Mouse (Mus musculus) NIH3T3 (cell line): ENCODE measurements around the gene Aif1.

Experiments used
- DNase-seq: peaks from one replicate; pipeline ENCODE4 v3.0.0-alpha.2; 2012; ENCODE audit warnings: low read depth

The Aif1 gene

DNA sequence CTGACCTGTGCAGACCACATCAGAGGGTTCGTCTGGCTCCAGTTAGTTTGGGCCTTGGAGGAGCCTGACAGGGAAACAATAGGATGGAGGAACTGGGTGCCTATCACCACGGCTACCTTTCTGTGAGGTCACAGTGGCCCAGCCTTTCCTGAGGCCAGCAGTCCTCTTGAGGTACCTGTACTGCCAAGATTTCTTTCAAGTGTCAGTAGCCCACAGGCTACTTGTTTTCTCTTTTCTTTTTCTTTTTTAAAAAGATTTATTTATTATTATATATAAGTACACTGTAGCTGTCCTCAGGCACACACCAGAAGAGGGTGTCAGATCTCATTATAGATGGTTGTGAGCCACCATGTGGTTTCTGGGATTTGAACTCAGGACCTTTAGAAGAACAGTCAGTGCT is at the start of gene Aif1:
Gene Aif1, minus strand, starts transcription at position 101 of the 400 bp plus-strand sequence.
- DNase-seq, result no peak

GRCm38 (mm10) chr17:35225456-35225855 is 49.6 kb upstream of the Aif1 start:
- DNase-seq, result peak; percentile 69

DNA sequence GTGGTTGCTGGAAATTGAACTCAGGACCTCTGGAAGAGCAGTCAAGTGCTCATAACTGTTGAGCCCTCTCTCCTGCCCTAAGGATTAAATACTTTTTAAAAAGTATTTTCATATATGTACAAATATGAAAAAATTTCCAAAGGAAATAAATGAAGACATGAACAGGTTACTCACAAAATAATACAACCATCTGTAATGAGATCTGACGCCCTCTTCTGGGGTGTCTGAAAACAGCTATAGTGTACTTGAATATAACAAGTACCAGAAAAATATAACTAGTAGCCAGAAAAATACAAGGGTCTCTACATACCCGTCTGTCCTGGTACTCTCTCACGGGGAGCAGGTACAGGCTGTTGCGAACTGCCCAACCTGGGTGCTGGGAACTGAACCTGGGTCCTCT is 48.8 kb upstream of the Aif1 start:
- no peak for DNase-seq

DNA sequence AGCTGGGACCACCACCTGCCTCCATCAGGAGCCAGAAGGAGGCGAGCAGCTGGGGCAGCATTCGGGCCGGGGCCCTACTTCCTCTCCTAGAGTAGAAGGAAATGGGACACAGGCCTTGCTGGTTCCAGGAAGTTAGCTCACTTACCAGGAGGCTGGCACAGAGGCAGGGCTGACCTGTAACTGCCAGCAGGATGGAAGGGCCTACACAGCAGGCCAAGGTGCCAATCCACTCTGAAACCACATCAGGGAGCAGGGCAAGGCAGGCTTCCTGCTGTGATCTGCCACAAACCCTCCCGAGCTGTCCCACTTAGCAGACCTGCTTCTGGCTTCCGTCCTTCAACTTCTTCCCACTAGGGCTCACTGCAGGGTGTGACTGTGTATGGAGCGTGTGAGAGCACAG is 46.4 kb upstream of the Aif1 start:
- no peak for DNase-seq

- DNase-seq, result no peak
Measured at GRCm38 (mm10) chr17:35220156-35220952, 44.5 kb upstream of the Aif1 start, which contains the start of gene Gm16181. Gene Gm16181, plus strand, starts transcription at chr17:35220834.

DNA sequence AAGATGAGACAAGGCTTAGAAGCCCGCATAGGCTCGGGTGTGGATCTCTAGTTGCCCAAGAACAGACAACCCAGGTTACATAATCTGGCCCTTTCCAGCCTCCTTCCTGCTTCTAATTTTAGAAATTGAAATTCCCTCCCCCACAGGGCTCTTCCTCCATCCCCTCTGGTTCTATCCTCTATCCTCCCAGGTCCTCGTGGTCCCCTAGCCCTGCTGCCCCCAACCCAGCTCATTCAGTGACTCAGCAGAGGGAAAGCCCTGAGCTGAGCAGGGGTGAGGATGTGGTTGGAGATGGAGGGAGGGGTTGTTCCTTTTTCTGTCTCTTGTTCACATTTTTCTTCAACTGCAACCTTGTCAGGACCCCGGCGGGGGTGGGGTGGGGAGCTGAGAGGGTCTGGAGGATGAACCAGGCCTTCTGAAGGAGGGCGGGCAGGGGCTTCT is 43.8 kb upstream of the Aif1 start:
- no peak for DNase-seq

GRCm38 (mm10) chr17:35218516-35219193 is 42.8 kb upstream of the Aif1 start:
- DNase-seq, result no peak

DNA sequence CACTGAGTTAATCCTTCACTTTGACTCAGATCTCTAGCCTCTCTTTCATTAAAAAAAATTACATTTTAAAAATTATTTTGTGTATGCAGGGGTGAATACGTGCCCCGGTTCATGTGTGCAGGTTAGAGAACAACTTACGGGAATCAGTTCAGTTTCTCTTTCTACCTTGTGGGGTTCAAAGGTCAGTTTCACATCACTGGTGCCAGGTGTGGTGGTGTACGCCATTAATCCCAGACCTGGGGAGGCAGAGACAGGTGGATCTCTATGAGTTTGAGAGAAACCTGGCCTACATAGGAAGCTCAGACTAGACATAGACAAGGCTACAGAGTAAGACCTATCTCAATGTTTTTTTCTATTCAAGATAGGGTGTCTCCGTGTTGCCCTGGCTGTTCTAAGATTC is 37.2 kb upstream of the Aif1 start:
- DNase-seq, result no peak

DNA sequence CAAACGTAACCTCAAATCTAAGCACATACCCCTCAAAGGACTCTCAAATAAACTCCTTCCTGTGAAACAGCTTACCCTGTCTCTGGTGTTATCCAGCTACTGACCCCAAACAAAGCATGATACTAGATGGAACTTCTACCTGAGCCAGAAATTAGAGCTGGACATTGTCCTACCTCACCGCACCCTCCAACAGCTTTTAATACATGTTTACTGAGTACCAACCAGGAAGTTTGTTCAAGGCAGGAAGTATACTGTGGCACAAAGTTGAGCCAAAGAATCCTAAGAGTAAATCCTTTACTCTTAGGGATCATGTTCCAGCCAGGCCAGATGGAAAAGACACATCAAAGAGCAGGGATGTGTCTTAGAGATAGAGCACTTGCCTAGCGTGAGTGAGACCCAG is 34.7 kb upstream of the Aif1 start:
- DNase-seq, result no peak

- no peak for DNase-seq
Measured at GRCm38 (mm10) chr17:35209785-35210535, 34.1 kb upstream of the Aif1 start.

DNA sequence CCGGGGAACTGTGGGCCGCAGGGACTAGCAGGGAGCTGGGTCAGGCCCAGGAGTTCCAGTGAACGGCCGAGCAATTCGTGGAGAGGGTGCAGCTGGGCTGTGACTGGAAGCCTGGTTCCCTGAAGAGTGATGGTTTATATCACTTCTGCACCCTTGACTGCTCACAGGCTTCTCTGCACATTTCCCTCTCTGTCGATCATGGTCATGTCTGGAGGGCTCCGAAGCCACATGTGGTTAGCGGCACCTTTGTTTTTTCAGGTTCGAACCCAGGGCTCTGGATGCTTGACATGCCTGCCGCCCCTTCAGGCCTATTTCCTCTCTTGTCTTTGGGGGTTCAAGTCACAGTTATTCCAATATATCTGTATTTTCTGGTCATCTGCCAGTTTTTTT is 29.5 kb upstream of the Aif1 start:
- DNase-seq, result no peak

DNA sequence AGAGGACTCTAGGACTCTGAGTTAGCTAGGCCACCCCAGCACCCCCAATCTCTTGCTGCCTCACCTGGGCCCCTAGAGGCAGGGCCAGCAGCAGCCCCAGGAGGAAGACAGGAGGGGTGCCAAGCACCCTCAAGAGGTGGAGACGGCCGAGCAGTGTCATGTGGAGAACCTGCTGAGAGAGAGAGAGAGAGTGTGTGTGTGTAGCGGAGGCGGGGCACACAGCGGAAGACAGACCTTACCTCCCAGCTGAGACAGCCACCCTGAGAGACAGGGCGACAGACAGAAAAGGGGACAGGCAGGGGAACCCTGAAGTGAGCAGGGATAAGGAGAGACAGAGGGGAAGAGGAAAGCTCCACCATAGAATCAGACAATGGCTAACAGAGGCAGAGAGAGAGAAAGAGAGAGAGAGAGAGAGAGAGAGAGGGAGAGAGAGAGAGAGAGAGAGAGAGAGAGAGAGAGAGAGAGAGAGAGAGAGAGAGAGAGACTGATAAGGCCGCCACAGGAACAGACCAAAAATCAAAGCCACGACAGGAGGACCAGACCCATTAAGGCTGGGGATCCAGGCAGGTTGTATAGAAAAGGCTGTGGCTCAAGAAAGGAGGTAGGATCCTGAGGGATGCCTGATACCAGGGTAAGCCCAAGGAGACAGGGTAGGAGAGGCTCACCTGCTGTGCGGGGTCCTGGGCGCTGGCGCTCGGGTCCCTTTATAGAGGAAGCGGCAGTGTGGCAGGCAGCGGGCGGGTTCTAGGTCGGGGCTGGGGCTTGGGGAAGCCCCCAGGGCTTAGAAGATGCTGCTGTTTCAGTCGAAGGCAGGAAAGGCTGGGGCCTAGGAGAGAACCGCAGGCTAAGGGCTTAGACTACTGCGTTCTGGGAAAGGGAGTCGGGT is 28.9 kb upstream of the Aif1 start, which contains the start of gene Lta:
Gene Lta, minus strand, starts transcription at position 858 of the 886 bp plus-strand sequence.
- no peak for DNase-seq

DNA sequence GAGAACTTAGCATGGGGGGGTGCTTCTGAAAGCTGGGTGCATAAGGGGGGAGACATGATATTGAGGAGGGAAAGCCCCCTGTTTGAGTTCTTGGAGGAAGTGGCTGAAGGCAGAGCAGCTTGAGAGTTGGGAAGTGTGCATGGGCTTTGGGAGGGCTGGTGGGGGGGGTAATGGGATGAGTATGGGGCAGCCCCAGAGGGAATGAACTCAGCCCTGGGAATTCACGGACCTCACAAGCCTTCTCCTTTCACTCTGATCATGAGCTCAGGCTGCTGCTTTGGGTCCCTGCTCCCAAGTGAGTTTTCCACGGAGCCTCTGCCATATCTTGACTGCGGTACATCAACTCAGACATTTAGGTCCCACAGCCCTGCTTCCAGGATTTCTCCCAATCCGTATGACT is 26.6 kb upstream of the Aif1 start:
- DNase-seq, result no peak

DNA sequence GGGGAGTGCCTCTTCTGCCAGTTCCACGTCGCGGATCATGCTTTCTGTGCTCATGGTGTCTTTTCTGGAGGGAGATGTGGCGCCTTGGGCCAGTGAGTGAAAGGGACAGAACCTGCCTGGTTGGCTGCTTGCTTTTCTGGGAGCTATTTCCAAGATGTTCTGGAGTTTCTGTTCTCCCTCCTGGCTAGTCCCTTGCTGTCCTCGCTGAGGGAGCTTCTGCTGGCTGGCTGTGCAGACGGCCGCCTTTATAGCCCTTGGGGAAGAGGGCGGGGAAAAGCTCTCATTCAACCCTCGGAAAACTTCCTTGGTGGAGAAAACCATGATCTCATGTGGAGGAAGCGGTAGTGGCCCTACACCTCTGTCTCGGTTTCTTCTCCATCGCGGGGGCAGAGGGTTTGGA is 25.9 kb upstream of the Aif1 start, which contains the start of gene Tnf:
Gene Tnf, minus strand, starts transcription at position 221 of the 400 bp plus-strand sequence.
- DNase-seq, result no peak

DNA sequence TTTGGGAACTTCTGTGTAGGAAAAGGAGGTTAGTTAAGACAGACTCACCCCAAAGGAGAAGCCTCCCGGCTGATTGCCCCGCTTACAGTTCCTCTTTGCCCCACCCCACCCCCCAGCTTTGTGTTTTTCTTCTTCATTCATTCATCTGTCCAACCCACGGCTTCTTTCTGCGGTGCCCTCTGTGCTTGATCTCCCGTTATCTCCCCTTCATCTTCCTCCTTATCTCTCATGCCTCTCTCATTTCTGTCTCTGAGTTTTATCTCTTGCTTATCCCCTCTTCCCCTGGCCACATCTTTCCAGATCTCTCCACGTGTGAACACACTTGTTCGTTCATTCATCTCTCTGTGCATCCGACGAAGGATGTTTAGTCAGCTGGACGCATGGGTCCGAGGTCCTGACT is 25.3 kb upstream of the Aif1 start:
- no peak for DNase-seq

DNA sequence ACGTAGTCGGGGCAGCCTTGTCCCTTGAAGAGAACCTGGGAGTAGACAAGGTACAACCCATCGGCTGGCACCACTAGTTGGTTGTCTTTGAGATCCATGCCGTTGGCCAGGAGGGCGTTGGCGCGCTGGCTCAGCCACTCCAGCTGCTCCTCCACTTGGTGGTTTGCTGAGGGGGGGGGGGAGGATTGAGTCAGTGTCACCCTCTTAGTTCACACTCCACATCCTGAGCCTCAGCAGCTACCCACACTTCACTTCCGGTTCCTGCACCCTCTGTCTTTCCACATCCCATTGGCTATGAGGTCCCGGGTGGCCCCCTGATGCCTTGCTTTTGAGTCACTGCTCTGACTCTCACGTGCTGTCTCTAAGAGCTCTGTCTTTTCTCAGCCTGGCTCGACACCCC is 24.5 kb upstream of the Aif1 start:
- DNase-seq, result peak; percentile 52

DNA sequence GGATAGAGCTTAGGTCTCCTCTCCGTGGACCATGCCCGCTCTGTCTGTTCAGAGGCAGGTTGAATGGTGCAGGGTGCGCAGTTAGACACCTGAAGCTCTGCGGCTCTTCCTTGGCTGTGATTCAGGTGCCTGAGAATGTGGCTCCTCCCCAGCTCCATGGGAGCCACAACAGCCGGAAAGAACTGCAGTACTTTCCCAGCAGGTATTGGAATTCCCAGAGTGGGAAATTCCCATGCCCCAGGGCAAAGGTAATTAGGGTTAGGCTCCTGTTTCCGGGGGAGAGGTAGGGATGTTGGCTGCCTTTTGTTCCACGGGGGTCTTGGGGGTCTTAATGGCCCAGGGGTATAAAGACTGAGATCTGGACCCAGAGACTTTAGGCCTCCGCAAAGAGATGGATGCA is 23.1 kb upstream of the Aif1 start:
- DNase-seq, result no peak

- no peak for DNase-seq
Measured at GRCm38 (mm10) chr17:35198029-35198428, 22.2 kb upstream of the Aif1 start.

- DNase-seq, result no peak
Measured at GRCm38 (mm10) chr17:35197126-35197525, 21.3 kb upstream of the Aif1 start.

GRCm38 (mm10) chr17:35196321-35196641 is 20.4 kb upstream of the Aif1 start:
- no peak for DNase-seq

- DNase-seq, result peak; percentile 39
Measured at GRCm38 (mm10) chr17:35195631-35196320, 19.9 kb upstream of the Aif1 start.
